Mouse (Mus musculus) adrenal gland, postnatal 25 days (tissue): ENCODE data around the gene Gdf7. TPM values are rescaled to one million over a fixed set of nuclear protein-coding genes. Genes with fewer than 3 reads are reported as not detected.

Source experiments
- DNase-seq: peaks from one replicate; pipeline ENCODE4 v3.0.0; 2021; ENCODE audit warnings: mixed read lengths
- long read RNA-seq: library from polyadenylated mRNA; stranded (forward); transcript quantifications from one replicate; pipeline ENCODE4 v2.0.0, GENCODE M21; 2021
- total RNA-seq: library from RNA; stranded (reverse); gene quantifications from 2 replicates; pipeline ENCODE4 v1.2.3, GENCODE M21; 2021

The Gdf7 gene
- total RNA-seq, result not detected in 2 replicates
- long read RNA-seq, result 0 reads

DNA sequence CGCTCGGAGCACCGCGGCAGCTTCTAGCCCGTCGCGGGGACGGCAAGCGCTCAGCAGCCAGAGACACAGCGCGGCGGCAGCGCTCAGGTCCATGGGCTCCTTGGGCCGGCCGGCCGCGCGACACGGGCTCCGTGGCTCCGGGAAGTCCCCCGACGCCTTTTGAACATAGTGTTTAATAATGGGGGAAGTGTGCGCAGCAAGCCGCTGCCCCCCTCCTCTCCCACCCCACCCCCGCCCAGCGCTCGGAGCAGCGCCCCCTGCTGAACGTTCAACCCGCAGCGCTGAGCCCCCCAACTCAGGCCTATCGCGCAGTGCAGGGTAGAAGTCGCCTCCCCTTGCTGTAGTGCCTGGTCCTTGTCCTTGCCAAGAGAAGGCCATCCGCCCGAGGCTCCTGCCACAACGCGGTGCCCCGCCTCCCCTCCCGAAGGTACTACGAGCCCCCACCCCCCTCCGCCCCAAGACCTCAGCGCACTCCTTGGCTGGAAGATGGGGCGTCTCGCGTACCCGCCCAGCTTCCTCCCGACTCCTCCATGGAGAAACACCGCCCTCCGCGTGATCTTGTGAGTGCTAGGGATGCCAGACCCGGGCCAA is at the start of gene Gdf7:
TSS of gene Gdf7 (minus strand) at position 114 of the 591 bp plus-strand sequence.
- no peak for DNase-seq

DNA sequence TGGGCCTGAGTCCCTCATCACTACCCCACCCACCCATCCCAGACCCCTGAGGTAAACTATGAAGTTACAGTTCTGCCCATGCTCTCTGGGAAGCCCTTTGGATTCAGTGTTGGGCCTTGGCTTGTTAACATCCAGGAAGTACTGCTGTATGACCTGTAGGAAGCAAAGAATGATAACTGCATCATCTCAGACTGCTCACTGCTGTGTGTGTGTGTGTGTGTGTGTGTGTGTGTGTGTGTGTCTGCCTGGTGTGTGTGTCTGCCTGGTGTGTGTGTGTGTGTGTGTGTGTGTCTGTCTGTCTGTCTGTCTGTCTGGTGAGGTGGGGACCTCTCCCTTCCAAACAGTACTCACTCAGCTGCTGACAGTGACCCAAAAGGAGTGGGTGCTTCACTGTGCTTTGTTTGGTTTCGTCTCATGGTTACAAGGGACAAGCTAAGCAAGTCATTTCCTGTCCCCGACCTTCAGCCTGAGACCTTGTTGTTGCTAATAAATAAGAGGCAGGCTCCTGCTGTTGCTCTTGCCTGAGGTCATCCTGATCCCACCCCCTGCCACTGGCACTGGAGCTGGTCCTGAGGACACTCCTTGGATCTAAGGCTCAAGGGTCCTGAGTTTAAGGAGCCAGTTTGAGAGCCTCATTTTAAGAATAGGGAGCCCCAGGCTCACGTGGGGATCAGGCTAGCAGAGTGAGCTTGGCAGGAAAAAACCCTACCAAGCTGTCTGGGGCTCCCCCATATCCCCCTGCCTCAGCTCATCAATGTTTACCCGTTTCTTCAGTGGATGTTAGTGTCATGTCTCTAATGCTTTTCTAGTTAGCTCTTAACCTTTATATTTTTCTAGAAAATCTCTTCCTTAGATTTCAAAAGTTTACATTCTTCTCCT is 49.5 kb upstream of the Gdf7 start:
- peak; percentile 64 for DNase-seq

DNA sequence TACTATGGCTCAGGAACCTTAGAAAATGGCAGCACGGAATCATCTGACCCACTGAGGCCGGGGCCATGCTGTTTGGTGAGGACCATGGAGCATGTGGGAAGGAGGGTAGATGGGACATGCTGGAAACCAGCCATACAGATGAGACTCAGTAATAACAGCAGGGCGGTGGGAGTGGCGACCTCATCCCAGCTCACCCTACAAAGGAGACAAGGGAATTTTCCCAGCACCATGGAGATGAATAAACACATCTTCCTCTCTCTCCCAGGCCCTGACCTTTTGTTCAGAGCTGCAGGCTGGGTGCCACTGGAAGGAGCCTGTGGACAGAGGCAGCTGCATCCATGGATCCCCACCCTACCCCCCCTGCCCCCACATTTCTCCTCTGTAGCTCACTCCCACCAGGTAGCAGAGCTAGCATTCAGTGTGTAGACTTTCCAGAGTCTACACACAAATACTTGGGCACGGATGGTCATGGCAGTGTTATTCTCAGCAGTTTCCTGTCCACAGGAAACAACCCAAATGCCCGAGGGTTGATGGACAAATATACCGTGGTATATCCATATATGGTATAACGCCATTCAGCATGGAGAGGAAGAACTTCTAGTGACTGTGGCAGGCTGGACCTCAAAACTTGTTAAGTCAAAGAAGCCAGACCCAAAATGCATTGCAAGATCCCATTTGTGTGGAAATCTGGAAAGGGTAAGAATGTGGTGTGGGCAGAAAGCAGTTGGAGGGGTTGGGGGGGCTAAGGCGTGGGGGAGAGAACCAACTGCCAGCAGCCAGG is 47.2 kb upstream of the Gdf7 start:
- no peak for DNase-seq

DNA sequence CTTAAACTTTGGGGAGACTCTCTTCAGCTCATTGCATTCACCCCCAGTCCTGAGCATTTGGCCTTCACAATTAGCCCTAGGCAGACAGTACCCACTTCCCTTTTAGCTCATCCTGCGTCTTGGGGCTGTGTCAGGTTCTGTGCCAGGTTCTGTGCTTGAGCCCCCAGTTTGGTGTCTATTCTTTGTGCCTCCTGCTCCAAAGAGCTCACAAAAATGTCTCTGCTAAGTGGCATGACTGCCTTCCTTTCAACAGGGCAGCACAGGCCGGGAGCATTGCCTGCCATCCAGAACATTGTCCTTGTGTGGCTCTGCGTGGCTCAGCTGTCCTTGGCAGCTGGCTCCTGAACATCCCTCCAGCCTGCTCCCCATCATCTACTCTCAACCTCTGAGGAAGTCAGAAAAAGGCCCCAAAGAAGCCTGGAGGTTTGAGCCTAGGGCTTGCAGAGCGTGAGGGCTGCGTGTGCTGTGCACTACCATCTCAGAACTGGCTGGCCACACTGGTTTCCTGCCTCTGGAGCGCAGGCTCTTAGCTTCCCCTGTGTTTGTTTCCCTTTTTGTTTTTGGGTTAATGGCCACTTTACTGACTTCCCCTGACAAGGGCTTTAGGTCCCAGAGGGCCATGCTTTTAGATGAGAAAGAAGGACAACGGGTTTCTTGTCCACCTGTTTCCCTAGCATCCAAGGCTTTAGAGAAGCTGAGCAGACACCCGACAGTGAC is 46.1 kb upstream of the Gdf7 start:
- DNase-seq, result no peak

DNA sequence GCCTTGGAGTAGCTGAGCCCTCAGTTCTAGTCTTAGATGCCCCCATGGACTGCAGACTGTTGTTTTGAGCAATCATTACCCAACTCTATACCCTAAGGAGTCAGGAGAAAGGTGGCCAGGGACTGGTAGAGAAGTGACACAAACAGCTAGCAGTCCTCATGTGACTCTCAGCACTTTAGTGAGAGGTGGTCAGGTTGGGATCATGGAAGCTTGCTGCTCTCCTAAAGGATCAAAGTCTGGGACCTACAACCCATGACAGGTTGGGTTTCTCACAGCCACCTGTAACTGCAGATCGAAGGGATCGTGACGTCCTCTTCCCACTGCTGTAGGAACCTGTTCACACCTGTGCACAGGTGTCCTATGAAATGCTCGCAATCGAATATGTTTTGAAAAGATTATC is 43.8 kb upstream of the Gdf7 start:
- DNase-seq, result no peak

DNA sequence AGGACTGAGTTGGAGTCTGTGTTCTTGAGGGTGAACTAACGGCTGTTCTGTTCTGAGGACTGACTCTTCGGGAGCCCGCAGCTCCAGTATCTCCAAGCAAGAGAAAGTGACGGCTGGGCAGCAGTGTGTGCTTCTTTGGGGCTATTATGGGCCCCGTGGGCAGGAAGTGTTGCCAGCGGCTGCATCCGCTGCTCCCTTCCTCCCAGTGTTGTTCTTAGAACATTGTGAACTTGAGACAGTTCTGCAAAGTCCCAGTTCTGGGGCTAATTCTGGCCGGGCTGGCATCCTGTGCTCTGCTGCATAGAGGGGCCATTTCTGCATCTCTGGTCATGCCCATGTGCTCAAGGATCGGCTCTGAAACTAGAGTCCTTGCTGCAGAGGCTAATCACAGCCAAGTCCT is 43.1 kb upstream of the Gdf7 start:
- no peak for DNase-seq

DNA sequence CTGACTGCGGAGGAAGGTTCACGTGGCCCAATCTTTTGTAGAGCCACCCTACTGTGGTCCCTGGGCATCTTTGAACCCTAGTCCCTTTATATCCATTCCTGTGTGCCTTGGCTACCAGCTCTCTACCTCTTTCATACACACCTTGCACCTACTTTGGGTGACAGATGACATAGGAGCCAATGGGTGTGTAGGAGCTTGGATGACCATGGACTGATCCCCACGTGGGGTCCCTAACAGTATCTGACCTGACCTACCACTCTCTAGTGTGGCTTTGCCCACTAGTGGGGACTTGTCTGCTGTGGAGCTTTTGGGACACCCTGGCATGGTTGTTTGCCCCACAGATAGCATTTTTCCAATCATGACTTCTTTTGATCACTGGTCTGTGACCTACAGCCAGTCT is 41.6 kb upstream of the Gdf7 start:
- no peak for DNase-seq

DNA sequence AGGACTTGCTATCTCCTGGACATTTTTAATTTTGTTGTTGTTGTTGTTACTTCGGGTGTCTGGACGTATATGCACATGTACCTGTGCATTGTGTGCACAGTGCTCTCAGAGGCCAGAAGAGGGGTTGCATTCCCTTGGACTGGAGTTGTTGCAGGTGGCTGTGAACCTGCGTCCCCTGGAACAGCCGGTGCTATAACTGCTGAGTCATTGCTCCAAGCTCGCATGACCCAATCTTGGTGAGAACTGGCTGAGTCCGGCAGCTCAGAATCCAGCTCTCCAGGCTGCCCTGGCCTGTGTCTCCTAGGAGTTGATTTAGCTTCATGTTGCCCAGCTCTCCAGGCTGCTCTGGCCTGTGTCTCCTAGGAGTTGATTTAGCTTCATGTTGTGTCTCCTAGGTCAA is 39.3 kb upstream of the Gdf7 start:
- DNase-seq, result no peak

DNA sequence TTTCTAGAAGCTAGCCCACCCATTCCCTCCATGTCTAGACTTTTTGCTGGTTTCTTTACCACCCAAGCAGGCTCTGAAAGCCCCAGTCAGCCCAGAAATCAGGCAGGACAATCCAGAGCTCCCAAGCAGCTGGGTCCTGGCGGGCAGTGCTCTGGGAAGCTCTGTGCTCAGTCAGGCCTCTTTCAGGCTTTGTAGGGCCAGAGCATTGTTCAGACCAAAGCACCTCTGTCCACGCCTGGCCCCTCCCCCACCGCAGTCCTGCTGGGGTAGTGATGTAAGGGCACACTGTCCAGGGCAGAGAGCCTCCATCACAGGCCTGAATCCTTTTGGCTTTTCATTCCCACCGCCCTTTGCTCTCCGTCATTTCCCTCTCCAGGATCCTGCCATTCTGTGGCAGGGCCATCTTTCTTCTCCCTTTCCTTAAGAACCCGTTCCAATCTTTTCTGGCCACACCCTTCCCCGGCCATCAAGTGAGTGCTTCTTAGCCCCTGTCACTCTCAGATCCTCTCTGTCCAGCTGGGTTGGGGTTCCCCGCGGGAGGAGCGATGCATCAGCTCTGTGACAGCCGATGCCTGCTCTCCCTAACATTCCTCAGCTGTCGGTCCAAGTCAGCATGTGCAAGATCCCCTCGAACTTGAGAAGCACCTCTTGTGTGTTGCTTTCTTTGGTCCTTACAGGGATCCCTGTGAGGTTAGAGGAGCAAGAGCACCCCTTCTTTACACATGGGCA is 38.0 kb upstream of the Gdf7 start:
- DNase-seq, result no peak

DNA sequence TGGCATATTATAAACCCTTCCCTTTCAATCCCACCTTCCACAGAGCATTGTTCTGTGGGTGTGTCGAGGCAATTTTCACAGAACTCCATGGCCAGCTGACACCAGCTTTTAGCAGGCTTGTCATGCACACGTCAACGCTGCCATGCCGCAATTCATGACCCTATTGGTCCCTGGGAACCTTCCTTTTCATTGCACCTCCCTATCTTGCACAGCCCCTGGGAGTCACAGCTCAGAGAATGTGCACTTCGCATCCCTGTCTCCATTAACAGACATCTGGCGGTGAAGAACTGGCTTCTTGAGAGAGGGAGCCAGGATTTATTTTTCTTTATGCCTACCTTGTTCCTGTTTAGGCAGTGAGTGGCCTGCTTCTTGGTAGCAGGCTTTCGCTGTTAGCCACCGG is 37.2 kb upstream of the Gdf7 start:
- DNase-seq, result no peak

DNA sequence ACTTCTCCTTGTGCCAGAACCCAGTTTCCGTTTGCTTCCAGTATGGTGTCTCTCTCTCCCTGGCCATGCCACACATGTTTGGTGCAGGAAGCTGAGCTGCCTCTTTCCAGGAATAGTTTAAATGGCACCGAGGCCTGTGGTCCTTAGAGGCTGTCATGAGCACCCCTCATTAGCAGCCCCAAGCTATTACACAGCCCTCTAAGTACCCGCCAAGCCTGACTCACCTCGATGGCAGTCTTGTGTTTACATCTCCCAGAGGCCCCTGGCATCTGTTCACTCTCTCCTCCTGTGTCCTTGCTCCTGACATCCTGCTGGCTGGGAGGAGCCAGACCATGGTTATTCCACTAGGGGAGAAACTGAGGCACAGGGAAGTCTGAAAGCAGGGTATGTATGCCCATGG is 36.7 kb upstream of the Gdf7 start:
- DNase-seq, result no peak

DNA sequence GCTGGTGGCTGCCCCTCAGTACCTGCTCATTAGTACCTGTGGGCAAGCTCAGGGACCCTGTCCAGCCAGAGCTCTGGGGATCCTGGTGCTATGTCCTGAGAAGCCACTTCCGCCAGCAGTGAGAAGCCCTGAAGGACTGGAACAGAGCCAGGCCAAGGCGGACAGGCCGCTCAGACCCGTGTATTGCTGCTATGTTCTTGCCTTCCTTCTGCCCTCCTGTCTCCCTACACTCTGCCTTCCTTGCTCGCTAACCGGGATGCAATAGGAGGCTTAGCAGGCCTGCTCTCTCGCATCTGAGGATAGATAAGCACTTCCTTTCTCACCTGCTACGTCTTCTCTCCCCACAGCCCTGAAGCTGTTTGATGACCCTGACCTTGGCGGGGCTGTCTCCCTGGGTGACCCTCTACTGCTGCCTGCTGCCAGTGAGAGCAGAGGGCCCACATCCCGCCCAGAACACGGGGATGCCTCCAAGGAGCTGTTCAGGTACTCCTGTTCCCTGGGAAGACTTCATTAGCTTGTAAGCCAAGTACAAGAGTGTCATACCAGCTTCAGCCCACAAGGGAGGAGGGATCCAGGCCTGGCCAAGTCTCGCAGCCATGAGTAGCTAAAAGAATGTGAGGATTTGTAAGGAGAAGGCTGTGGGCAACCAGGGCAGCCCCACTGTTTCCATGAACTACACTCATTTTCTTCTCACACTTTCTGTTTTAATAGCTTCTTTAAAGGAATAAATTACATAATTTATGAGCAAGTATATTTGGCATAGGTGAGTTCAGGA is 35.7 kb upstream of the Gdf7 start:
- peak; percentile 34 for DNase-seq

DNA sequence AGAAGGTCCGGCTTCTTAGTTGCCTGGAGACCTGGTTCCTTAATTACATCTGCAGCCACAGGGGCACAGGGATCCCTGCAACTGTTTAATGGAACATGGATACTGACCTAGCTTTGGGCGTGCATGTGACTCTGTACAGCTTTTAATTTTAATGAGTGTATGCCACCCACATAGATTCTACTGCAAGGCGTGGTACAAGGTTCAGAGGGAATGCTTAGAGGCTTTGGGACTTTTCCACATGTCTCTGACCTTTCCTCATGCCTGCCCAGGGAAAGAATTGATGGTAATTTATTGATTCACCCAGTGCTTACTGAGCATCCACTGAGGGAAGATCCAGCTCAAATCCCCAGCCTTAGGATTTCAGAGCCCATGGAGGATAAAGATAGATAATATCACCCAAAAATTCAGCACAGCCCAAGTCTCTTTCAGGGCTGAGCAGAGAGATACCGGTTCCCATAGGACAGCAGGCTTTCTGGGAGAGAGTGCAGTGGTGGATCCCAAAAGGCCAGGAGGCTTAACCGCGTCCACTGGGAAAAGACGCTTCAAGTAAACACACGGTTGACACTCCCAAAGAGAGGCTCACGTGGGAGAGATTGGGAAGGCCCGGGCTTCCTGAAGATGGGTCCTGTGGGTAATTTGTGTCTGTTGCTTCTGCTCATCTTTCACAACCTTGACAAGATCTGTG is 35.0 kb upstream of the Gdf7 start:
- DNase-seq, result no peak

DNA sequence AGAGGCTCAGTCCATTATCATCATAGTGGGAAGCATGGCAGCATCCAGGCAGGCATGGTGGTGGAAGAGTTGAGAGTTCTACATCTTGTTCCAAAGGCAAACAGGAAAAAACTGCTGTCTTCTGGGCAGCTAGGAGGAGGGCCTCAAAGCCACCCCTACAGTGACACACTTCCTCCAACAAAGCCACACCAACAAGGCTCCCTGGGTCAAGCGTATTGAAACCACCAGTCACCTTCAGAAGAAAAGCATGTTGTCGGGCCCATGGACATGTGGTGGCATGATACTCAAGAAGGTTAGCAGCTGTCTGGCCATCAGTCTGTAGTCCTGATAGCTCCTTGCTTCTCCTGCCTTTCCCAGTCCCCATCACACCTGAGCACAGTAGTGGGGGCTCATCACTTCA is 33.7 kb upstream of the Gdf7 start:
- DNase-seq, result no peak

DNA sequence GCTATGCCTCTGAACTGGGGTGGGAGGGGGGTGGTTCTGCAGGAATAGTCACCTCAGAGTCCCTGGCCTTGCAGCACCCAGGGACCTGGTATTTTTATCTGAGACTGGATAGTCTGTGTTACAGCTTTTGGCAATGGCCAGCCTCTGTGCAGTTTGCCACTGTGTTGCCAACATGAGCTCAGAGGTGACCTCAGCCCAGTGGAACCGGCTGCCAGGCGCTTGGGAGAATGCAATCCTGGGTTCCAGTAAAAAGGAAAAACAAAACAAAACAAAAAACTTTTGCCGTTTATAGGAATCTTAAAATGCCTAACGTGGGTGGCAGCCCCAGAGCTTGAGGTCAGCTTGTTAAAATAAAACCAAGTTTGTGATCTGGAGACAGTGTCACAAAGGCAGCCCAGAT is 32.5 kb upstream of the Gdf7 start:
- DNase-seq, result peak; percentile 60

DNA sequence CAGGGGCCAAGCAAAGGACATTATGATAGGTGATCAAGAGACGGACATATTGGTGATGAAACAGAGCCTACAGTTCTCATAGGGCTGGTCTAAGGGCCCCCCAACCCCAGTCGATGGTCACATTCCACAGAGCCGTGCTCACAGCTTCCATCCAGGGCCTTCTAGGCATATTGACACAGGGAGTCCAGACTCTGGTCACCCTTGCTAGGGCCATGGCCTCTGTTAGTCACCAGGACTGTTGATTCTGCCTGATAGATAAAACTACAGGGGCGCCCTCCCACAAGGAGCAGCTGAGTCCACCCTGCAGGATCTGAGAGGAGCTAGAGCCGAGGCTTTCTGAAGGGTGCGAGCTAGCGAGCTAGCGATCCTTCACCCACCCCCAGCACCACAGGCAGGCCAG is 31.9 kb upstream of the Gdf7 start:
- DNase-seq, result no peak

DNA sequence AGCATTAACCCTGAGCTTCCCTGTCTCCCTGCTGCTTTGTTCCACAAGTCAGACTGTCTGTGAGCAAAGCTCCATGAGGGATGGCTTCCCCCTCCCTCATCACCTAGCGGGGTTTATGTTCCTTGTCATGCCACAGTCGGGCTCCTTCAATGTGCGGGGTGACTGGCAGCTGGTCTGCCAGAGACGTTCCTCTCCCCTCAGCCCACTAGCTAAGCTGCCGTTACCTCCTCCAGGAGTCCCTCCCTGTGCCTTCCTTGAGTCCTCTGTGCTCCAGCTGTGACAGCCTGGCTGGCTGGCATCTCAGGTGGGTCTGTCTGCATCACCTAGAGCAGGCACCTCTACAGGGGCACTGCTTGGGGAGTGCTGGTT is 30.4 kb upstream of the Gdf7 start:
- no peak for DNase-seq

DNA sequence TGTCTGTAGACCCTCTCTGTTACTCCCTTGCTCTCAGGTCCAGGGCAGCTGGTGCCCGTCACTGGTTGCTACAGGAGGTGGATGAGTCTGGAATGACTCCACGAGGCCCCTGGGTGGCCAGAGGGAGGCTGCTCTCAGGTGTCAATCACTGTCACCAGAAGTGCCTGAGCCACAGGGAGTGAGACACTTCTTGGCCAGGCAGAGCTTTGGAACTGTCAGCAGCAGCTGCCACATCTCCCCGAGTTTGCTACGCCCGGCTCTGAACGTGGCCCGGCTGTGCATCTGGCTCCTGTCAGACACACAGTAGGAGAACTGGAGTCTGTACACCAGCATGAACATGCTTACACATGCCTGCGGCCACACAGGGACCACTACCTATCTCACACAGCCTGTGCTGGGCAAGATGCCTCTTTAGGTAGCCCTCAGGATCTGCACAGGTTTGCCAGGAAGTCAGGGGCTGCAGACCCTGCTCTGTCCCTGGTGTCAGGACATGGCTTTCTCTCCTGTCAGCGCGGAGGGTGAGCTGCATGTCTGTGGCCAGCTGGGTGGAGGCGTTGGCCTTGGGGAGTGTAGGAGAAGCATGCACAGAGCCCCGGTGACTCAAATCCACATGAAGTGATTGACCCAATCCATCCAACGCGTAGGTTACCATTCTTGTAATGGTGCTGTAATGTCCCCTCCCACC is 29.9 kb upstream of the Gdf7 start:
- peak; percentile 59 for DNase-seq

DNA sequence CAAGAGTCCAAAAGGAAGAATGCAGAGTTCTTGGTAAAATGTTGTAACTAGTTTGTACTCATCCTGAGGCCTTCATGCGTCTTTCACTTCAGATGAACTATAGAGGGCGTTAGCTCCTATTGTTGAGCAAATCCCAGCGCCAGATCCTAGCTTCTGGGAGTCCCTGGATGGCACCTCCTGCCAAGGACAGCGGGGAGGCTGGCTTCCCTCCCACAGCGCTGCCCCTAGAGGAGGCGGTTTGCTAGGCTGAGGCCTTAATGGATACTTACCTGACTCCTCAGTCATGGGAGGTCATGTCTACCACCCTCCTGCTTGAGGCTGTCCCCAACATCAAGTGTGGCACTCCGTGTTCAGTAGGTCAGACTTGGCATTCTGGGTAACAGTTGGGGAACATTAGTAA is 27.5 kb upstream of the Gdf7 start:
- DNase-seq, result peak; percentile 38

DNA sequence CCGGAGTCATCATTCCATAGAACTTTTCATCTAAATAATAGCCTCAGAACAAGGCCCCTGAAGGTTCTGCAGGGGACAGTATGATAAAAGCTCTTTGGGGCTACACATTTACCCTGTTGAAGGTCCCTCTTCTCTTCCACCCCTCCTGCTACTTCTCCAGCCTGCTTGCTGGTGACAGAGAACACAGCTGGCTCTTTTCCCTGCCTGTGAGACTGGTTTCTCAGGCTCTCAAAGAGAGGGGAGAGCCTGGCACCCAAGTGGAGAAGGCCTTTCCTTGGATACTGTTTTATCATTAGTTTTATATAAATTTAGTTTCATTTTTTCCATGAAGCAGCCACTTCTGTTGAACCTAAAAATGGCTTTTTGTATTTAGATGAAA is 25.9 kb upstream of the Gdf7 start:
- DNase-seq, result no peak
